Mouse (Mus musculus) lung, adult 18-20 months (tissue): ENCODE measurements around the gene Tmem144.
A peak's percentile ranks its signal among the peaks of the same experiment; 100 is the strongest.
"Not testable (repeated sequence)": the region's sequence is repeated elsewhere in the genome, so short reads cannot be mapped to it uniquely, and the experiment has no call there.

Source experiments
- DNase-seq, 2 experiments: peaks; one replicate each; pipeline ENCODE4 v3.0.0; 2022; ENCODE audit warnings: mixed read lengths in 2 of 2

Tmem144 gene

GRCm38 (mm10) chr3:79808530-79809179 is 43.9 kb downstream of the Tmem144 start:
- DNase-seq, result no peak

GRCm38 (mm10) chr3:79800761-79801160 is 51.8 kb downstream of the Tmem144 start:
- DNase-seq, result not testable (repeated sequence)

- no peak for DNase-seq
Measured at GRCm38 (mm10) chr3:79792307-79792706, 60.3 kb downstream of the Tmem144 start.

GRCm38 (mm10) chr3:79790324-79790723 is 62.2 kb downstream of the Tmem144 start:
- DNase-seq, result no peak

GRCm38 (mm10) chr3:79789554-79789953 is 63.0 kb downstream of the Tmem144 start:
- DNase-seq, result no peak

GRCm38 (mm10) chr3:79788959-79789358 is 63.6 kb downstream of the Tmem144 start:
- DNase-seq, result no peak

GRCm38 (mm10) chr3:79784362-79784736 is 68.2 kb downstream of the Tmem144 start:
- no peak for DNase-seq

GRCm38 (mm10) chr3:79783630-79784361 is 68.8 kb downstream of the Tmem144 start:
- no peak for DNase-seq

- peak in 1 of 2 experiments; percentile 3 for DNase-seq
Measured at GRCm38 (mm10) chr3:79772701-79773100, 79.9 kb downstream of the Tmem144 start.
